Mouse (Mus musculus) ES-CJ7 (cell line): ENCODE data around the gene Crcp.
A peak's percentile ranks its signal among the peaks of the same experiment; 100 is the strongest.

Experiments used
- DNase-seq: peaks from one replicate; pipeline ENCODE4 v3.0.0; 2011; ENCODE audit warnings: low read depth, low spot score

Gene Crcp

DNA sequence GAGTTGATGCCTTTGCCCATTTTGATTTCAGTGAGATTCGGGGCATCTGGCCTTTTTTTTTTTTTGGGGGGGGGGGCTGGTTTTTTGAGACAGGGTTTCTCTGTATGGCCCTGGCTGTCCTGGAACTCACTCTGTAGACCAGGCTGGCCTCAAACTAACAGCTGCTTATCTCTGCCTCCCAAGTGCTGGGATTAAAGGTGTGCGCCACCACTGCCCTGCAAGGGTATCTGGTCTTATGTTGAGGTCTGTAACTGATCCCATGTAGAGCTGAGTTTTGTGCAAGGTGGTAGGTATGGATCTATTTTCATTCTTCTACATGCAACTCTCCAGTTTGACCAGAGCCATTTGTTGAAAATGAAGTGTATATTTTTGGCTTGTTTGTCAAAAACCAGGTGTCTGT is 27.2 kb downstream of the Crcp start:
- DNase-seq: no peak

DNA sequence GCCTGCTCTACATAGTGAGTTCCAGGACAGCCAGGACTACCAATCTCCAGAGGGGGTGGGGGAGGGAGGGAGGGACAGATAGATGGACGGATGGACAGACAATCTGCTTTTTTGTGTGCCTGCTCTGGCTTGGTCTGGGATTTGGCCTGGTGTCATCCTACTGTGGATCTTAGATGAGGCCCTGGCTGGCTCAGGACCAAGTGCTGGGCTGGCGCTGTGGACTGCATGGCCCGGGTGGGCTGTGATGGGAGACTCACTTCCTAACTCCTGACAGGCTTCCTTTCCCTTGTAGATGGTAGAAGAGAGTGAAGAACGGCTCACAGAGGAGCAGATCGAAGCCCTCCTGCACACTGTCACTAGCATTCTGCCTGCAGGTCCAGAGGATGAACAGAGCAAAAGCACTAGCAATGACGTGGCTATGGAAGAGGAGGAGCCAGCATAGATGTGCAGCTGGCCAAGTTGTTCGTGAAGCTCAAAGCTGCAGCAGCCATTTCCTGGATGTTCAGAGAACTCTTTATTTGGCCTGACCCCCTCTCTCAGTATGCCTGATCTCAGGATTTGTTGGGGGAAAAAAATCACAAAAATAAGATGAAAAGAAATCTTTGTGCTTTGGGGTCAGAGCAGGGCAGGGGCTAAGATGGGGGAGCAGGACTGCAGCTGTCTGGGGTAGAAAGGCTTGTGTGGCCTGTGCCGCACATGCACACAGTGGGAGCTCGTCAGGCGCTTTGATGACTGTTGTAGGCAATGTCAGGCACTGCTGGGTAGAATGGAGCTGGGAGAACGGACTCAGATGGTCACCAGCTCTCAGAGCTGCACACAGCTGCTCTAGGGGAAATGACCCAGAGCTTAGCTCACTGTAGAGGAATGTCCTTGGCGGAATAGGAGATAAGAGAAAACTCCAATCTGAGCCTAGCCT is 30.6 kb downstream of the Crcp start:
- no peak for DNase-seq

DNA sequence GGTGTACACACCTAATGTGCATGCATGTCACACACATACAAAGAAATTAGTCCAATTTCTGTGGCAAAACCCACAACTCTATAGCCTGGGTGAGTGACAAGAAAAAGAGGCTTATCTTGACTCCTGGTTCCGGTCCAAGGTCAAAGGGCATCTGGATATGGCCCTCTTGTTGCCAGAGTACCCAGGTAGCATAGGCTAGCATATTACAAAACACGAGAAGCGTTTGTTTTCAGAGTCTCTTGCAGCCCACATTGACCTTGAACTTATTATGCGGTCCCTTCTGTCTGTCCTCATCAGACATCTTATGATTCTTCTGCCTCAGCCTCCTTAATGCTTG is 31.2 kb downstream of the Crcp start:
- DNase-seq: no peak

DNA sequence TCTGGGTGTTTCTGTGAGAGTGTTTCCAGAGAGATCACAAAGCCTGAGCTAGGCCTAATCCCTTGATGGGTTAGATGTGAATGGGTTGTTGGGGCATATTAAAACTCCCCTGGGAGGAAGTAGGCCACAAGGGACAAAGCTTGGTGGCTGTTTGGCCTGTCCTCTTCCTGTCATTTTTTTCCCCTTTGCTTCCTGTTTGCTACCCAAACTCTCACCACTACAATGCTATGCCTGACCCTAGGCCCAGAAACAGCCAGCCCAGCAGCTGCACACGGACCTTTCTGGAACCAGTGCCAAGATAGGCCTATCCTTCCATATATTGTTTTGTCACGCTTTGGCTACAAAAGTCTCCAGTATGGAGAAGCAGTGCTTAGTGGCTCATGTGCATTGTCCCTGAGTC is 33.0 kb downstream of the Crcp start:
- no peak for DNase-seq

DNA sequence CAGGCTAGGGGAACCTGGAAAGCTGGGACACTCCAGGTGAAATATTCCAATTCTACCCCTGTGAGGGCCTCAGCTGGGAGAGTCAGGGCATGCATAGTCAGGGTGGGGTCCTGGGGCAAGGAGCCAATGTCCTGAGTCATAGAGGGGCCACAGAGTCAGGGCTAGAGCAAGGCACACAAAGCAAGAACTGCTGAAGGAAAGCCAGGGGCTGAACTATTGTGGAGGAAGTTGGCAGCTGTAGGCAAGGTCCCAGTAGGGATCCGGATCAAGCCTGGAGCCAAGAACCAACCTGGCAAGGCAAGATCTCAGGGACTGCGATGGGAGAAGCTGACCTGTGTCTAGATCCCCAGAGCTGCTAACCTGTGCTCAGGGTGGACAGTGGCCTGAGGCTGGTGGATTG is 34.7 kb downstream of the Crcp start:
- DNase-seq: no peak

DNA sequence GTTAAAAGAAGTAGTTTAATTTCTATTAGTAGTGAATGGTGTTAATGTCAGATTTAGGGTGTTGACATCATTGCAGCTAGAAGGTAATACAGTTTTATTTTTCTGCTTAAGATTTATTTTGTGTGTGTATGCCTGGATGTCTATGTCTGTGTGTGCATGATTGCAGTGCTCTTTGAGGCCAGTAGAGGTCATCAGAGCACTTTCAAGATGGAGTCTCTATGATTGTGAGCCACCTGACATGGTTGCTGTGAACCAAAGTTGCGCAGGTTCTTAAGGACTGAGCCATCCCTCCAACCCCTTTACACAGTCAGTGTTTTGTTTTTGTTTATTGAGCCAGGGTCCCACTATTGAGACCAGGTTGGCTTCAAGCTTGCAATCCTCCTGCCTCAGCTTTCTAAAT is 36.5 kb downstream of the Crcp start:
- DNase-seq: peak; percentile 82

DNA sequence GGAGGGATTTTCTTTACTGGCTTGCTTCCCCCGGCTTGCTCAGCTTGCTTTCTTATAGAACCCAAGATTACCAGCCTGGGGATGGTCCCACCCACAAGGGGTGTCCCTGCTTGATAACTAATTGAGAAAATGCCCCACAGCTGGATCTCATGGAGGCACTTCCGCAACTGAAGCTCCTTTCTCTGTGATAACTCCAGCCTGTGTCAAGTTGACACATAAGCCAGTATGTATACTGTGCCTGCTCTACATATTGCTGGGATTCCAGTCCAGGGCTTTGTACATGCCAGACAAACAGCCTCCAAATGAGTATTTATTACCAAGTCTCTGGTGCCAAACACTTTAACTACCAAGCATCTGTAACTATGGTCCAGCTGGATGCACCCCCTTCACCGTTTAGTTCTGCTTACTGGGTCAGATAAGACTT is 38.8 kb downstream of the Crcp start:
- DNase-seq: no peak

DNA sequence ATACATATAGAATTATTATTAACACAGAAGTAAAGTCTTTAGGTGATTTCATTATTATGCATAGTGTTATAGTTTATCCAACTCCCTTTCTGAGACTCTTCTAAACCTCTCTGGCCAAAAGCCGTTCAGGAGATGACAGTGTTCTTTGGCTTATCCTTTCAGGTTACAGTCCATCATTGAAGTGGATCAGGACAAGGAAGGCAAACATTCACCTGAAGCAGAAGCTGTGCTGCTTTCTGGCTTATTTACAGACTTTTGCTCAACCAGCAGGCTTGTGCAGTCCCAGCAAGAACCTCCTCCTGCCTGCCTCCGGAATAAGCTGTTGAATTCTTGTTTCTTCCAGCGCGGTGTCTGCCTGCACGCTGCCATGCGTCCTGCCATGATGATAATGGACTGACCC is 43.9 kb downstream of the Crcp start, which contains the start of gene Tpst1:
Gene Tpst1, plus strand, starts transcription at position 301 of the 400 bp plus-strand sequence.
- no peak for DNase-seq

DNA sequence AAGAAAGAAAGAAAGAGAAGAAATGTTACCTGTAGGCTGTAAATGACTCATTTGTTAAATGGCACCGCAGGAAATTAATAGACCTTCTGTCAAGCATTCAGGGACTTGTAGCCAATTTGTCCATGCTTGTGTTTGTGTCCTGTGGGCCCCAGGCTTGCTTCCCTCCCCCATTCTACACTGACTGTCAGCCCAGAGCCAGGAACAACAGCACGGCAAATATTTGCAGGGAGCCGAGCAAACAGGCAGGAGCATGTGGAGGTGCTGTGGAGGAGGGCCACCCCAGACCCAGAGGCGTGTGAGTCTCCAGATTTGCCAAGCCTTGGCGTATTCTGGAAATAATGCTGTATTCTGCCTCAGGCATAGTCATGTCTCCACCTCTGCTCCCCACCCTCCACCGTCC is 45.4 kb downstream of the Crcp start:
- DNase-seq: no peak

DNA sequence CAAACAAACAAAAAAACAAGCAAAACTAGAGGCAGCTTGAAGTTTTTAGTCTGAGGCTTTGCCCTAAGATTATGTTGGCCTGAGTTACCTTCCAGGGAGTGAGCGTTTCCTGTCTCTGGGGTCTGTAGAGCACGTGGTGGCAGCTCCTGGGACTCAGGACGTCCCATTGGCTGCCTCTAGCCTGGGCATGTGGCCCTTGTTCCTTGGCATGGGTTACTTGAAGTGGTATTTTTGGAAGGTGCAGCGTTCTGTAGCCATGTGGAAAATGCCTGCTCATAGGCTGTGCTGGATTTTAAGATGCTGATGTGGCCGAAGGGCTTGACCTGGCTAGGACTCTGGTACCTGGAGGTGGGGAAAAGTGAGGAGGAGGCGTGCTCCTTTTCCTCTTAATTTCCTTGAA is 47.3 kb downstream of the Crcp start:
- DNase-seq: peak; percentile 15

DNA sequence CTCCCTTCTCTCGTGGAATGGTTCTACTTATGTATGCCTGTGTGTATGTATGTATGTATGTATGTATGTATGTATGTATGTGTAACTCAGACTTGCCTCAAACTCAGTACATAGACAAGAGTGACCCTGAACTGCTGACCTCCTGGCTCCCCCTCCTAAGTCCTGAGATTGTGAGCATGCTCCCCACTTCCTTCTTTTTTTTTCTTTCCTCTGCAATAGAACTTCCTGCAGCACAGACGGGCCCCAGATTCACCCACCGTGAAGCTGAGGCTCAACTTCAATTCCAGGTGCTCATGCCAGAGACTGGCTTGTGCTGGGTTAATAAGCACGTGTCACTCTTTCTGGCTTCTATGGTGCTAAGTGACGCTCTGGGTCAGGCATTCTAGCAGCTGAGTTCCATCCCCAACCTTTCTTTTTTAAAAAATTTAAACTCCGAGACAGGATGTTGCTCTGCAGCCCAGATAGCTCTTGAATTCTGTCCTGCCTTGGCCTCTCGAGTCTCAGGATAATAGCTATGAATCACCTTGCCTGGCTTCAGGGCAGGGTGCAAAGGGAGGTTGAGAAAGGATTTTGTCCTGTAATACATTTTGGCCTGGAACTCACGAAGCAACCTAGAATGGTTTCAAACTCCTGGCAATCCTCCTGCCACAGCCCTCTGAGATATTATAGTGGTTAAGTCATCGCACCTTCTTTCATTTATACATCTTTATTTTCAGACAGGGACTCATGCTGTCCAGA is 49.2 kb downstream of the Crcp start:
- DNase-seq: no peak

DNA sequence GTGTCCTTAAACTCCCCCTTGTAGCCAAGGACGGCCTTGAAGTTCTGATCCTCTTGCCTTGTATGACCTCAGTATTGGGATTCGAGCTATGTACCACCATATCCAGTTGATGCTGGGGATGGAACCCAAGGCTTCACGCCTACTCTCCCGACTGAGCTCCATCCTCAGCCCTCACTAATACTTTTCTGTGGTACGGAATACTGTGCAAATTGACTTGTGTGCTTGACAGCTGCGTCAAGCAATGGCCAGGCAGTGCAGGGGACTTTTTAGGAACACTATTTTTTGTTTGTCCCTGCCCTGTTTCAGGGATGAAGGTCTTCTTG is 49.7 kb downstream of the Crcp start:
- DNase-seq: no peak

DNA sequence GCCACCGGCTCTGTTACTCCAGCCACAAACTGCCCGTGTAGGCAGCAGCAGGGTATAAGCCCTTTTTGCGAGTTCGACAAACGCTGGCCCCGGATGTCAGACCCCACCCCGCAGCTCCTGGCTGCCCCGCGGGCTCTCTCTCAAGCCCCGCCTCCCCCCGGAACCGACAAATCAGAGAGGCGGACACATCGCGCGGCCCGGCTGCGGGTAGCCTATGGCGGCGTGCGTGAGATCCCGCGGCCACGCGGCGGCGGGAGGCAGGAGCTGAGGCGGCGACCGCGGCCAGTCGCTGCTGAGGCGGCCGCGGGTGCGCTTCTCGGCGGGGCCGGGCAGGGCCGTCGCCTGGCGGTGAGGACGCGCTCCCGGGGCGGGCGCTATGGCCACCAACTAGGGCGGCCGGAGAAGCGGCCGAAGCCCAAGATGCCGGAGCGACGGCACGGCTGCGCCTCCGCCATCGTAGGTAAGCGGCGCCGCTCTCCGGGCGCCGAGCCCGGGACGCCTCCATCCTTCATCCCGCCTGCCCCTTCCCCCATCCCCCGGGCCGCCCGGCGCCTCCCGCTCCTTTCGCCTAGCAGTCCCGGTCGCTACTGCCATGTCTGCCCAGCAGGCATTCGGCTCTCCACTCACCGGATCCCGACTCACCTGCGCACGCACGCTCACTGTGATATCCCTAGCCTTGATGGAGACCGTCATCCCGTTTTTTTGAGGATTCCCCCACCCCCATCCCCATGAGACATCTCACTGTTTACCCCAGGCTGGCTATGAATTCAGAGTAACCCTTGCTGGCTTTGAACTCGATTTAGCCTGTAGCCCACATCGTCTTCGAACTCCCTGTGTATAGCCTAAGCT is 50.3 kb downstream of the Crcp start:
- peak; percentile 89 for DNase-seq

DNA sequence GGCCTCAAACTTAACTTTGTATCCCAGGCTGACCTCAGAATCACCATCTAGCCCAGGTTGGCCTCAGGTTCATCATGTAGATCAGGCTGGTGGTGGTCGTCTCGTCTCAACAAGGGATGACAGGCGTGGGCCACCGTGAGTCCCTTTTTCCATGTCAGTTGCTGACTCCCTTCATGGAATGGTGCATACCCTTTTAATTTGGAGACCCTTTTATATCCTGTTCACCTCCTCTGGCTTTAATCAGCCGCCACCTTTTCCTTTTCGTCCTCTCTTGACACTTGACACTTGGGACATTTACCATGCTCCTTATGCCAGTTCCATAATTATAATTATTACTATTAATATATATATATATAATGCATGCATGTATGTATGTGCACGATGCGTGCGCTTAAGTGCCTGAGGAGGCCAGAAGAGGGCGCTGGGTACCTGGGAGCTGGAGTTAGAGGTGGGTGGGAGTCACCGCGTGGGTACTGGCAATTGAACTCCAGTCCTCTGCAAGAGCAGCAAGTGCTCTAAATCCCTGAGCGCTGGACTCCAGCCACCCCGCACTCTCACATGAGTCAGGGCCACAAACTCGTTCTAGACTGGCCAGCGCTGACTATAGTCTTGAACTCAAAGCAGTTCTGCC is 51.1 kb downstream of the Crcp start:
- DNase-seq: peak; percentile 68

DNA sequence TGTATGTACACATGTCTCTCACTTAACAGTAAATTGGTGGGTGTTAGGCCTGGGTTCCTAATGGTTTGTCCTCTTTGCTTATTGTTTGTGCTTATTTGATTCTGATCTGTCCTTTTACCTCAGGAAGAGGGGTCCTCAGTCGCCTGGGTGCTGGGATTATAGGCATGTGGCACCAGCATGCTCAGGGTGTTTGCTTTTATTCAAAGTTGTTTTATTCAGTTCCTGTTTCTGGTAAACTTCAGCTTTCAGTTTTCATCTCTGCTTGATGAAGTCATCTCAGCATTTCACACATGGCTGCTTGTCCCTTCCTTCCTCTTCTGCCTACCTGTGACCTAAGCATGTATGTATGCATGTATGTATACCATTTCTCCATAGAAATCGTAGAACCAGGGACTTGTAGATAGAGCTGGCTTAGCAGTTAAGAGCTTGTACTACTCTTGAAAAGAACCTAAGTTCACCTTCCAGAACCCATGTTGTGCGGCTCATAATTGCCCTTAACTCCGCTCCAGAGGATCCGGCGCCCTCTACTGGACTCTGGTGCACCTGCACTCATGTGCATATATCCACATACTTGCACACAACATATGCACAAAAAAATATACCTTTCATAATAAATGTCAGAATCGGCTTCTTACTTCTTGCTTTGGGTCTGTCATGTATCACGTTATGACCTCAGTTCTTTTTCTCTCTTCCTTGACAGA is 52.2 kb downstream of the Crcp start:
- peak; percentile 22 for DNase-seq

DNA sequence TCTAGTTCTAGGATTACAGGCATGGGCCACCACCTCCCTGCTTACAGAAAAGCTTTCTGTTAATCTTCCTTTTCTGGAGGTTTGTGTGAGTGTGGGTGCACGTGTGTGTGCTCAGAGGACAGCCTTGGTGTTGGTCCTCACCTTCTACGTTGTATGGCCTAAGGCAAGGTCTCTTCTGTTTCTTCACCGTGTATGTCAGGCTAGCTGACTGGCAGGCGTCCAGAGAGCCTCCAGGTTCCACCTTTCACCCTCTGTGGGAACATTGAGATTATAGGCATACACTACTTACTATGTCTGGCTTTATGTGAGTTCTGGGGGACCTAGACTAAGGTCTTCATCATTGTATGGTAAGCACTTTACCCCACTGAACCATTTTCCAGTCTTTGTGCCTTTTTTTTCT is 53.3 kb downstream of the Crcp start:
- DNase-seq: no peak

DNA sequence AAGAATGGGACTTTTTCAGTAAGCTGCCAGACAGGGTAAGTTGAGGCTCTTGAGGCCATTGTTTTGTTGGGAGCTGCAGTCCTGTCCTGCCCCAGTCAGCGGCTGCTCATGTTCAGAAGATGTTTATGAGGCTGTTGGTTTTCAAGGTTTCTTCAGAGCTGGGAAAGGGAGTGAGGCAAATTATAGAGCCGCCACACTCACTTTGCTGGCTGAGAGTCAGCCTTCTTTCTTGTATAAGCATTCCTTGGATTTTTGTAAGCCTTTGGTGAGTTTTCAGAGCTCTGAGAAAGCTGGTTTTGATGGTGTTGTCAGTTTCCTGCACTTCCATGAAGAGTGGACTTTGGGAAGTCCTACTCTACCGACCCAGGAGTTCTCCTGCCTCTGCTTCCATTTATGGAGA is 55.2 kb downstream of the Crcp start:
- DNase-seq: no peak

DNA sequence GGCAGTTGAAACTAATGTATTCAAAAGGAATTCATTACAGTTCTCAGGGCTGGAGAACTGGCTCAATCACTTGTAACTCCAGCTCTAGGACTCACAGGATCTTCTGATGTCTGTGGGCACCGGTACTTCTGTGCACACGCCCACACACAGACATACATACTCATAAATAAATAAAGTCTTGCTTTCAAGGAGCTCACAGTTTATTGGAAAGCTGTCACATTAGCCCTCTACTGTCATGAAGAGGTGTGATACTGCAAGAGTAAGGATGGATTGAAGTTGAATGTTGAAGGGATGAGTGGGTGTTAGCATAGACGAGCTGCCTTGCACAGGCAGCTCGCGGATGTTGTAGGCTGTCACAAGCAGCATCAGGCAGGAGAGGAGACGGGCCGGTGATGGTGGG is 58.9 kb downstream of the Crcp start:
- DNase-seq: no peak

DNA sequence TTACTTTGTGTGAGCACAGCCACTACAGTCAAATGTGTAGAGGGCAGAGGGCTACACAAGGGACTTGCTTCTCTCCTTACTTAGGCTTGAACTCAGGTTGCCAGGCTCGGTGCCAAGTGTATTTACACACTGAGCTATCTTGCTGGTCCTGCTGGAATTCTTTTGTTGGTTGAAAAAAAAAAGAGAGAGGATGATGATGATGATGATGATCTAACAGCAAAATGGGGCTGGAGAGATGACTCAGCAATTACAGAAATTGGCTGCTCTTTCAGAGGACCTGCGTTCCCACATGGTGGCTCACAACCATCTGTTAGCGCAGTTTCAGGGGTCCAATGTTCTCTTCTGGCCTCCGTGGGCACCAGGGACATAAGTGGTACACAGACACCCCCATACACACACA is 59.5 kb downstream of the Crcp start:
- no peak for DNase-seq

DNA sequence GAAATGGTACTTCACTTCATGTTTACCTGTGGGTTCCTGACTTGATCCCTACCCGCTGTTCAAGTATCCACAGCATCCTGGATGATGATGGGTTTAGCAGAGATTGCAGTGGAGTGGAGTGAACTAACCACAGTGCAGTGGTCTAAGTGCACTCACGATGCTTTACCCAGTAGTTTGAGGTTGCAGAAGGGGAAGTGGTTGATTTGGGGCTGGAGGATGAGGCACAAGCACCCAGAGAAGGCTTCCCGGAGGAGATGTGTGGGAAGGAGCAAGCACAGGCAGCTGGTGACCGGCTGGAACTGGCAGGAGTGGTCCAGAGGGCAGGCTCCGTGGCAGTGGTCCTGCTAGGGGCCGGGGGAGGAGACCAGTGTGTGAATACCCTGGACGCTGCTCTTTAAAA is 60.1 kb downstream of the Crcp start:
- DNase-seq: no peak
